Mouse (Mus musculus): ENCODE measurements at regions not wholly inside any gene's neighbourhood (a gene's known extent, or its start where the extent isn't known, plus 50 kb on each side); places are given as distances from the start of the nearest gene placed in this dataset.

GRCm38 (mm10) chr14:91658654-91659421, 2231.6 kb downstream of the Pcdh9 start:
- TF ChIP-seq CTCF (IDR thresholded peaks at IDR 0.05; ENCODE audit: low read depth) (no peak), EP300 (IDR thresholded peaks at IDR 0.05; ENCODE audit: low read depth) (no peak)
